Mouse (Mus musculus) lung, embryonic 14.5 days (tissue): Measurements from ENCODE around the gene Fzd9. TPM values are rescaled to one million over a fixed set of nuclear protein-coding genes. Genes with fewer than 3 reads are reported as not detected.

Source experiments
- ATAC-seq: fragments of 200-750 bp; cut with Nextera tagmentation; 2 replicates; pipeline ENCODE4 v1.8.0; 2017; ENCODE audit warnings: mild to moderate bottlenecking, moderate TSS enrichment, moderate library complexity; ENCODE audit not compliant: insufficient read depth
- DNase-seq: peaks from one replicate; pipeline ENCODE4 v3.0.0-alpha.2; 2015
- H3K27ac ChIP-seq: fragments of 300-500 bp; sonication (generic); 2 replicates; pipeline ENCODE4 v1.5.1; 2014; ENCODE audit warnings: low read depth, mild to moderate bottlenecking, moderate library complexity
- H3K27me3 ChIP-seq: fragments of 300-500 bp; sonication (generic); 2 replicates; pipeline ENCODE4 v1.6.1; 2014; ENCODE audit warnings: low read length, control low read depth; ENCODE audit not compliant: insufficient read depth
- H3K36me3 ChIP-seq: fragments of 300-500 bp; sonication (generic); 2 replicates; pipeline ENCODE4 v1.6.1; 2014; ENCODE audit warnings: control low read depth; ENCODE audit not compliant: insufficient read depth
- H3K4me1 ChIP-seq: fragments of 300-500 bp; sonication (generic); 2 replicates; pipeline ENCODE4 v1.6.1; 2014; ENCODE audit warnings: antibody characterized with exemption, control low read depth; ENCODE audit not compliant: insufficient read depth
- H3K4me2 ChIP-seq: fragments of 300-500 bp; sonication (generic); 2 replicates; pipeline ENCODE4 v1.6.1; 2014; ENCODE audit warnings: mild to moderate bottlenecking
- H3K4me3 ChIP-seq: fragments of 300-500 bp; sonication (generic); 2 replicates; pipeline ENCODE4 v1.5.1; 2014; ENCODE audit warnings: low read depth, low read length
- H3K9ac ChIP-seq: fragments of 300-500 bp; sonication (generic); 2 replicates; pipeline ENCODE4 v1.6.1; 2014
- H3K9me3 ChIP-seq: fragments of 300-500 bp; sonication (generic); 2 replicates; pipeline ENCODE4 v1.6.1; 2016; ENCODE audit warnings: low read depth, low read length, control low read depth
- CTCF ChIP-seq: IDR thresholded peaks from 2 replicates; pipeline ENCODE4 v1.5.1; 2016; ENCODE audit warnings: antibody characterized with exemption, low read depth
- WGBS: fragments of 180-500 bp; shearing (Covaris S2); extraction: QIAGEN DNeasy Blood & Tissue Kit; methylation state at CpG from one replicate; pipeline ENCODE4 v1.1.7; 2014; 5-methylcytosine and 5-hydroxymethylcytosine counted together
- polyA plus RNA-seq: library from polyadenylated mRNA; unstranded; fragments of >200 nt; fragmentation: Nextera tagmentation; extraction: Ambion mirVana; gene quantifications from 2 replicates; pipeline ENCODE4 v1.2.1, GENCODE M21; 2014

Gene Fzd9
- polyA plus RNA-seq, 1 experiment from 2014 or later = 0.43 TPM

GRCm38 (mm10) chr5:135276597-135276996, 25.6 kb upstream of the Fzd9 start:
- Histone ChIP-seq H3K36me3 (no peaks in the 10 kb centered on the region), H3K4me3 (peak overlapping the region; percentile 22), H3K9ac (peak overlapping the region; percentile 13; the same call in 1 of the 2 replicates), H3K27me3 (peaks cover 15% of the 10 kb centered on the region; the same call in 1 of the 2 replicates), H3K9me3 (no peaks in the 10 kb centered on the region), H3K4me2 (peak overlapping the region; percentile 52), H3K27ac (no peak overlapping the region), H3K4me1 (no peaks in the 10 kb centered on the region)
- TF ChIP-seq CTCF = no peak
- DNase-seq (peak; percentile 17), ATAC-seq (no peak)
- WGBS = 5% methylated on average over 36 of the region's 36 CpGs

GRCm38 (mm10) chr5:135274663-135275396, 23.8 kb upstream of the Fzd9 start:
- Histone ChIP-seq H3K4me3 (no peak overlapping the region), H3K9ac (no peak overlapping the region; the same call in 1 of the 2 replicates)
- peak; percentile 56; the same call in 1 of the 2 replicates for ATAC-seq

GRCm38 (mm10) chr5:135271563-135272165, 20.6 kb upstream of the Fzd9 start:
- Histone ChIP-seq H3K4me1 (no peaks in the 10 kb centered on the region), H3K9me3 (no peaks in the 10 kb centered on the region), H3K9ac (no peak overlapping the region), H3K27me3 (peaks cover 11% of the 10 kb centered on the region; the same call in 1 of the 2 replicates), H3K4me3 (no peak overlapping the region), H3K4me2 (no peak overlapping the region), H3K27ac (no peak overlapping the region), H3K36me3 (no peaks in the 10 kb centered on the region)
- TF ChIP-seq CTCF = no peak
- ATAC-seq = no peak
- DNase-seq = no peak
- WGBS = 69% methylated on average over 12 of the region's 12 CpGs

More at GRCm38 (mm10) chr5:135274663-135275396, 23.8 kb upstream of the Fzd9 start:
- peak; percentile 57 for DNase-seq
- Histone ChIP-seq H3K36me3 (no peaks in the 10 kb centered on the region), H3K27ac (no peak overlapping the region; the same call in 1 of the 2 replicates), H3K9me3 (no peaks in the 10 kb centered on the region), H3K27me3 (peaks cover 15% of the 10 kb centered on the region; the same call in 1 of the 2 replicates), H3K4me2 (peak overlapping the region; percentile 41), H3K4me1 (no peaks in the 10 kb centered on the region)
- WGBS = 21% methylated on average over 15 of the region's 15 CpGs
- TF ChIP-seq CTCF = no peak

- H3K36me3 ChIP-seq = no peaks in the 10 kb centered on the region
- no peak for TF ChIP-seq CTCF
- no peak for DNase-seq
- no peaks in the 10 kb centered on the region for H3K27me3 ChIP-seq
- WGBS = 77% methylated on average over 4 of the region's 4 CpGs
- H3K4me2 ChIP-seq = no peak overlapping the region
- H3K9ac ChIP-seq = no peak overlapping the region
- no peak for ATAC-seq
- H3K4me1 ChIP-seq = no peaks in the 10 kb centered on the region
- H3K9me3 ChIP-seq = no peaks in the 10 kb centered on the region
- no peak overlapping the region for H3K27ac ChIP-seq
- no peak overlapping the region for H3K4me3 ChIP-seq
Observed at GRCm38 (mm10) chr5:135270361-135270760, 19.3 kb upstream of the Fzd9 start.

GRCm38 (mm10) chr5:135269451-135269850, 18.4 kb upstream of the Fzd9 start:
- Histone ChIP-seq H3K4me2 (no peak overlapping the region), H3K4me3 (no peak overlapping the region), H3K9me3 (no peaks in the 10 kb centered on the region), H3K4me1 (0 out of 2 replicates have a peak, but pooled peaks cover 2% of the 10 kb centered on the region), H3K27me3 (no peaks in the 10 kb centered on the region), H3K27ac (no peak overlapping the region), H3K9ac (no peak overlapping the region), H3K36me3 (no peaks in the 10 kb centered on the region)
- WGBS = 67% methylated on average over 8 of the region's 8 CpGs
- ATAC-seq = no peak
- no peak for DNase-seq
- no peak for TF ChIP-seq CTCF

GRCm38 (mm10) chr5:135264548-135264947, 13.5 kb upstream of the Fzd9 start:
- TF ChIP-seq CTCF = no peak
- DNase-seq = peak; percentile 59
- Histone ChIP-seq H3K4me1 (0 out of 2 replicates have a peak, but pooled peaks cover 9% of the 10 kb centered on the region), H3K27ac (peak overlapping the region; percentile 81), H3K9ac (no peak overlapping the region; the same call in 1 of the 2 replicates), H3K27me3 (no peaks in the 10 kb centered on the region), H3K4me3 (no peak overlapping the region), H3K4me2 (peak overlapping the region; percentile 54), H3K9me3 (no peaks in the 10 kb centered on the region), H3K36me3 (no peaks in the 10 kb centered on the region)
- WGBS = 32% methylated on average over 9 of the region's 9 CpGs
- ATAC-seq = peak; percentile 64
